Mouse (Mus musculus) activated CD4-positive, CD25-positive, alpha-beta regulatory T cell, adult 4 months (primary cell): ENCODE data around the gene Olfr509. TPM values are rescaled to one million over a fixed set of nuclear protein-coding genes. Genes with fewer than 3 reads are reported as not detected.
"Not testable (repeated sequence)": the region's sequence is repeated elsewhere in the genome, so short reads cannot be mapped to it uniquely, and the experiment has no call there.

Experiments used
- ATAC-seq: one replicate; pipeline ENCODE4 v1.8.0; 2017
- polyA plus RNA-seq, 2 experiments: library from polyadenylated mRNA; unstranded; fragments of 100-300 nt; shearing (Covaris generic); gene quantifications; one replicate each; pipeline ENCODE4 v1.2.1; 2017

The Olfr509 gene
- not detected for polyA plus RNA-seq

- ATAC-seq, result no peak
These were observed at the start of gene Olfr509 for GRCm38 (mm10) chr7:108651806-108652205. Olfr509 (minus strand) TSS chr7:108651906.

- ATAC-seq, result no peak
These were observed 27.2 kb upstream of the Olfr509 start for GRCm38 (mm10) chr7:108678886-108679285.

- no peak for ATAC-seq
These were observed 19.4 kb upstream of the Olfr509 start for GRCm38 (mm10) chr7:108671058-108671457.

GRCm38 (mm10) chr7:108666118-108666517 lies 14.4 kb upstream of the Olfr509 start, which contains the start of gene Olfr510:
Olfr510 (plus strand) TSS chr7:108666418.
- no peak for ATAC-seq

- ATAC-seq, result no peak
These were observed 10.7 kb upstream of the Olfr509 start for GRCm38 (mm10) chr7:108662419-108662818.

GRCm38 (mm10) chr7:108629694-108630093 lies 22.0 kb downstream of the Olfr509 start, which contains the start of gene Olfr508:
Olfr508 (plus strand) TSS chr7:108629994.
- ATAC-seq, result no peak

GRCm38 (mm10) chr7:108621514-108621913 lies 30.2 kb downstream of the Olfr509 start, which contains the start of gene Olfr507:
Olfr507 (plus strand) TSS chr7:108621814.
- no peak for ATAC-seq

- ATAC-seq, result not testable (repeated sequence)
These were observed 34.9 kb downstream of the Olfr509 start for GRCm38 (mm10) chr7:108616781-108617180.

- no peak for ATAC-seq
These were observed 37.6 kb downstream of the Olfr509 start for GRCm38 (mm10) chr7:108614110-108614509.

- ATAC-seq, result no peak
These were observed 41.2 kb downstream of the Olfr509 start, which contains the start of gene Olfr506 for GRCm38 (mm10) chr7:108610487-108610886. Olfr506 (plus strand) TSS chr7:108610787.

- not testable (repeated sequence) for ATAC-seq
These were observed 49.8 kb downstream of the Olfr509 start for GRCm38 (mm10) chr7:108601916-108602315.

Other genes with a start within 250 kb of the Olfr509 start
- not detected for gene Olfr497, start 231.5 kb downstream of the Olfr509 start, polyA plus RNA-seq
- not detected for gene Olfr498, start 186.6 kb downstream of the Olfr509 start, polyA plus RNA-seq
- not detected for gene Olfr502, start 126.8 kb downstream of the Olfr509 start, polyA plus RNA-seq
- not detected for gene Olfr503, start 107.4 kb downstream of the Olfr509 start, polyA plus RNA-seq
- gene Olfr504, start 86.1 kb downstream of the Olfr509 start, polyA plus RNA-seq, result not detected
- not detected for gene Olfr506, start 41.1 kb downstream of the Olfr509 start, polyA plus RNA-seq
- not detected for gene Olfr507, start 30.1 kb downstream of the Olfr509 start, polyA plus RNA-seq
- not detected for gene Olfr508, start 21.9 kb downstream of the Olfr509 start, polyA plus RNA-seq
- not detected for gene Olfr510, start 14.5 kb upstream of the Olfr509 start, polyA plus RNA-seq
- gene Olfr512, start 61.4 kb upstream of the Olfr509 start, polyA plus RNA-seq, result not detected
- not detected for gene Olfr513, start 99.1 kb upstream of the Olfr509 start, polyA plus RNA-seq
- not detected for gene Olfr514, start 174.1 kb upstream of the Olfr509 start, polyA plus RNA-seq
- gene Olfr516, start 198.6 kb upstream of the Olfr509 start, polyA plus RNA-seq, result not detected
- not detected for gene Olfr517, start 220.5 kb upstream of the Olfr509 start, polyA plus RNA-seq
- not detected for gene Olfr518, start 233.1 kb upstream of the Olfr509 start, polyA plus RNA-seq
- gene Olfr519, start 242.5 kb upstream of the Olfr509 start, polyA plus RNA-seq, result not detected